Mouse (Mus musculus): Measurements from ENCODE around the gene Rfx8. TPM values are rescaled to one million over a fixed set of nuclear protein-coding genes. Genes with fewer than 3 reads are reported as not detected.

Gene Rfx8
- polyA plus RNA-seq, 1 experiment from 2014 or later: 0.67 TPM

GRCm38 (mm10) chr1:39710604-39711003 lies 10.2 kb downstream of the Rfx8 start:
- Histone ChIP-seq H3K9ac (no peak overlapping the region), H3K36me3 (no peaks in the 10 kb centered on the region), H3K4me2 (no peak overlapping the region), H3K4me3 (no peak overlapping the region), H3K4me1 (peaks cover 22% of the 10 kb centered on the region), H3K9me3 (no peaks in the 10 kb centered on the region), H3K27me3 (replicated peaks) (no peaks in the 10 kb centered on the region), H3K27ac (replicated peaks) (no peak overlapping the region)
- ATAC-seq (ENCODE audit: extremely low read depth, insufficient number of reproducible peaks, low FRiP score, low TSS enrichment): no peak
- WGBS: 69% methylated on average over 4 of the region's 4 CpGs

- Histone ChIP-seq H3K36me3 (no peaks in the 10 kb centered on the region), H3K9ac (no peak overlapping the region), H3K27me3 (replicated peaks) (no peaks in the 10 kb centered on the region), H3K9me3 (no peaks in the 10 kb centered on the region), H3K4me3 (no peak overlapping the region), H3K4me2 (no peak overlapping the region), H3K4me1 (peaks cover 16% of the 10 kb centered on the region), H3K27ac (replicated peaks) (no peak overlapping the region)
- 88% methylated on average over 5 of the region's 5 CpGs for WGBS
- no peak for ATAC-seq (ENCODE audit: extremely low read depth, insufficient number of reproducible peaks, low FRiP score, low TSS enrichment)
These were observed 10.8 kb downstream of the Rfx8 start for GRCm38 (mm10) chr1:39710016-39710415.

DNA sequence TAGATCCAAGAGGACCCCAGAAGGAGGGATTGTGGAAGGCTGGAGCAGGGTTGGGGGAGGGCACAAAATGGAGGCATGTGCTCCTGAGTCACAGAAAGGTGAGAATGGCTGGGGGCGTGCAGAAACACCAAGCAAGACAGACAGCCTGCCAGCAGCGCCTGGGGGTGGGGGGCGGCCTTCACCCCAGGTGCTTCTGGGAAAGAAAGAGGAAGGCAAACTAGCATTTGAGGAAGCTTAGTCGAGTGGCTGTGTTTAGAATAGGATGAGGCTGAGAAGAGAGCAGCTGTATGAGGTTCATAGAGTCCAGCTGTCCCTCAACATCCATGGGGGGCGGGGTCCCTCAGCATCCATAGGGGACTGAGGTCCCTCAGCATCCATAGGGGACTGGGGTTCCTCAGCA lies 12.0 kb downstream of the Rfx8 start:
- H3K4me1 ChIP-seq: peaks cover 5% of the 10 kb centered on the region; the same call in 1 of the 2 replicates
- H3K36me3 ChIP-seq: no peaks in the 10 kb centered on the region
- ATAC-seq (ENCODE audit: extremely low read depth, insufficient number of reproducible peaks, low FRiP score, low TSS enrichment): no peak
- H3K9me3 ChIP-seq: no peaks in the 10 kb centered on the region
- 82% methylated on average over 5 of the region's 5 CpGs for WGBS
- H3K4me3 ChIP-seq: no peak overlapping the region
- no peak overlapping the region for H3K9ac ChIP-seq
- no peak overlapping the region for H3K4me2 ChIP-seq
- H3K27ac ChIP-seq (replicated peaks): no peak overlapping the region
- H3K27me3 ChIP-seq (replicated peaks): no peaks in the 10 kb centered on the region

- H3K9ac ChIP-seq: peak overlapping the region; percentile 63
- ATAC-seq (ENCODE audit: extremely low read depth, insufficient number of reproducible peaks, low FRiP score, low TSS enrichment): no peak
- peak overlapping the region; percentile 42 for H3K4me2 ChIP-seq
- H3K27me3 ChIP-seq (replicated peaks): no peaks in the 10 kb centered on the region
- H3K27ac ChIP-seq (replicated peaks): no peak overlapping the region
- peaks cover 36% of the 10 kb centered on the region for H3K4me1 ChIP-seq
- WGBS: 18% methylated on average over 18 of the region's 18 CpGs
- H3K4me3 ChIP-seq: no peak overlapping the region
- no peaks in the 10 kb centered on the region for H3K36me3 ChIP-seq
- H3K9me3 ChIP-seq: no peaks in the 10 kb centered on the region
These were observed 18.4 kb downstream of the Rfx8 start for GRCm38 (mm10) chr1:39702216-39703046.

DNA sequence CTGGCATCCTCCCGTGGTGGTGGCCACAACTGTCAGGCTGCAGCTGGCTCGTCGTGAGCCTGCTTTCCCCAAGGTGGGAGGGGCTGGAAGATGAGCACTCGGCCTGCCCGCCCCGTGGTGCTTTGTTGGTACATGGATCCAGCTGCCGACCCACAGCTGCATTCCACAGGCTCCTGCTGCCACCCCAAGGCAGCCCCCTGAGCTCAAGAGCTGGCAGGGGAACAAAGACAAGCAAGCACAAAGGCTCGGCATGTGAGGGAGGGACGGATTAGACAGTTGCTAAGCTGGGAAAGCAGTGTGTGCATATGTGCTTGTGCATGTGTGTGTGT lies 19.6 kb downstream of the Rfx8 start:
- Histone ChIP-seq H3K36me3 (no peaks in the 10 kb centered on the region), H3K9ac (peak overlapping the region; percentile 48; the same call in 1 of the 2 replicates), H3K27ac (replicated peaks) (peak overlapping the region; percentile 13; the same call in 1 of the 2 replicates), H3K4me2 (peak overlapping the region; percentile 25), H3K27me3 (replicated peaks) (no peaks in the 10 kb centered on the region), H3K4me3 (no peak overlapping the region), H3K4me1 (peaks cover 40% of the 10 kb centered on the region), H3K9me3 (no peaks in the 10 kb centered on the region)
- 10% methylated on average over 9 of the region's 9 CpGs for WGBS
- ATAC-seq (ENCODE audit: extremely low read depth, insufficient number of reproducible peaks, low FRiP score, low TSS enrichment): no peak

DNA sequence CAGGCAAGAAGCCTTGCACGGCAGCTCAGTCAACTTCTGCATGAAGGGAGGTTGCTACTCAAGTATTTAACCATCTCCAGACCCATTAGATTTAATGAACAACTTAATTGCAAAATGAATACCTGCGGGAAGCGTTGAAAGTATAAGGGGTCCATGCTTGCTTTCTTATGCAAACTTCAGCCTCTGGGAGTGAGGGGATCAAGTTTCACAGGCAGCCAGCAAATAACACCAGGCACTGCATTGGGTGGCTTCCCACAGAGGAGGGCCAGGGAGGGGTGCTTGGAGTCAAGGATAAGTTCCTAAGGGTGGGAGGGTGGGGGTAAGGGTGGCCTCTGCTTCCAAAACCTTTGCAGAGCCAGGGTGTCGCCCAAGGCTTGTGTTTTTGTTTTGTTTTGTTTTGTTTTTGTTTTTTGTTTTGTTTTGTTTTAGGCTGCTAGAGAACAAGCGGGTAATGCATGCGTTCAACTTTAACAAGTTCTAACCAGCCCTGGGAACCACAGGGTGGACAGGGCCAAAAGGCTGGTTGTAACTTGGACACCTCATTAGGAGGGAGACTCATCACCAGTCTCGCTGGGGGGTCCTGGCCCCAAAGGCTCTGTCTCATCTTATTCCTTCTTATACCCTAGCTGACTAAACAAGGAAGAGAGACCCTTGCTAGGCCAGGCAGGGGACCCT lies 20.1 kb downstream of the Rfx8 start:
- Histone ChIP-seq H3K4me2 (peak overlapping the region; percentile 25), H3K4me3 (no peak overlapping the region), H3K36me3 (no peaks in the 10 kb centered on the region), H3K9me3 (no peaks in the 10 kb centered on the region), H3K9ac (peak overlapping the region; percentile 48; the same call in 1 of the 2 replicates), H3K27me3 (replicated peaks) (no peaks in the 10 kb centered on the region), H3K4me1 (peaks cover 43% of the 10 kb centered on the region), H3K27ac (replicated peaks) (peak overlapping the region; percentile 13; the same call in 1 of the 2 replicates)
- WGBS: 29% methylated on average over 7 of the region's 7 CpGs
- ATAC-seq (ENCODE audit: extremely low read depth, insufficient number of reproducible peaks, low FRiP score, low TSS enrichment): no peak

DNA sequence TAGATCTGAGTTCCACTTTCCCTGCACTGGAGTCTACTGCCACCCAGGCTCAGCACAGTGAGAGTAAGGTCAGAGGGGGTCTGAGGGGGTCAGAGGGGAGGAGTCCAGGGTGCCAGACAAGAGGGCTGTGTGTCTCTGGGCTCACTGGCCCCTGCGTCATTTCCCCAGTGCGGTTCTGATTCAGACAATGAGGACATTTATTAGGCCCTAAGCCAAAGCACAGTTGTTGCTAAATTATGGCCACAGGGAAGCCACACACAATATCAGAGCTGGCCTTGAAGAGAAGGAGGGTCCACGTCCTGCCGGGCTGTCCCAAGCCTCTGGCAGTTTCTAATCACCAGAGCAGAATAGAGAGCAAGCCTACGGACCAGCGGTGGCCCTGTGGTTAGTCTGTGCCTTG lies 22.3 kb downstream of the Rfx8 start:
- H3K9me3 ChIP-seq: no peaks in the 10 kb centered on the region
- no peak overlapping the region for H3K4me3 ChIP-seq
- 49% methylated on average over 6 of the region's 6 CpGs for WGBS
- no peaks in the 10 kb centered on the region for H3K27me3 ChIP-seq (replicated peaks)
- no peak overlapping the region for H3K4me2 ChIP-seq
- H3K9ac ChIP-seq: no peak overlapping the region
- H3K4me1 ChIP-seq: peaks cover 56% of the 10 kb centered on the region
- no peak overlapping the region; the same call in 1 of the 2 replicates for H3K27ac ChIP-seq (replicated peaks)
- H3K36me3 ChIP-seq: no peaks in the 10 kb centered on the region
- ATAC-seq (ENCODE audit: extremely low read depth, insufficient number of reproducible peaks, low FRiP score, low TSS enrichment): no peak

DNA sequence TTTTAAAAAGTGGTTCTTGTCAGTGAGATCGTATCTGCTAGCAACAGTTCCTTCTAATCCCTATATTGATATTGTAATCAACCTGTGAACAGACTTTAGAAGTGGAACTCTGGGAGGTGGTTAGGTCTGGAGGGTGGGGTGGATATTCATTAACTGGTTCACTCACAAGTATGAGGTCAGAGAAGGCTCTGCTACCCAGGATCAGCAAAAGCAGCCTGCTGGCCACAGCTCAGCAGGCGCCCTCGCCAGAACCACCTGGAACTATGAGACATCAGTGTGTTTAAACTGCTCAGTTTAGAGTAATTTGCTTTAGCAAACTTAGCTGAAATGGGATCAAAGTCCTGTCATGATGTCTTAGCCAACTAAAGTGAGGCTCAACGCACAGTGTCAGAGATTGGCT lies 25.6 kb downstream of the Rfx8 start:
- H3K4me3 ChIP-seq: no peak overlapping the region
- no peak overlapping the region for H3K27ac ChIP-seq (replicated peaks)

DNA sequence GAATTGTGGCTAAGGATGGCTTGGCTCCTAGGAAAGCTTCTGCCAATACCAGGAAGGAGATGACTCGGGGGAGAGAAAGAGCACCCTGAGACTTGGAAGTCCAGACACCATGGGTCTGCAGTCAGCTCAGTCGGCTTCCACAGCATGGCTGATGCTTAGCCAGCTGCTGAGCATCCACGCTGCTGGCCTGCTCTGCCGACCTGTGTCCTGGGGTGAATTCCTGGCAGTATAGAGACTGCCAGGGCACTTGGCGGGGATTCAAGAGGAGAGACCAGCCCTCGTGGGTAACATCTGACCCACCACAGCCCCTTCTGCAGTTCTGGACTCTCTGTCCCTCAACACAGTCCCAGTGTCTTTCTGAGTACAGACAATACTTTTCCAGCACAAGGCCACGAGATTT lies 26.0 kb downstream of the Rfx8 start:
- WGBS: 49% methylated on average over 7 of the region's 7 CpGs
- Histone ChIP-seq H3K27me3 (replicated peaks) (0 out of 2 replicates have a peak, but pooled peaks cover 4% of the 10 kb centered on the region), H3K27ac (replicated peaks) (no peak overlapping the region), H3K9me3 (no peaks in the 10 kb centered on the region), H3K36me3 (no peaks in the 10 kb centered on the region), H3K4me2 (no peak overlapping the region), H3K4me1 (peaks cover 29% of the 10 kb centered on the region), H3K4me3 (no peak overlapping the region), H3K9ac (peak overlapping the region; percentile 9; the same call in 1 of the 2 replicates)
- ATAC-seq (ENCODE audit: extremely low read depth, insufficient number of reproducible peaks, low FRiP score, low TSS enrichment): no peak

More for the DNA sequence above, 25.6 kb downstream of the Rfx8 start:
- Histone ChIP-seq H3K9ac (0 out of 2 replicates have a peak overlapping the region, but pooled peaks have one; percentile 5), H3K4me2 (no peak overlapping the region), H3K36me3 (no peaks in the 10 kb centered on the region), H3K4me1 (peaks cover 29% of the 10 kb centered on the region), H3K27me3 (replicated peaks) (0 out of 2 replicates have a peak, but pooled peaks cover 4% of the 10 kb centered on the region), H3K9me3 (no peaks in the 10 kb centered on the region)
- ATAC-seq (ENCODE audit: extremely low read depth, insufficient number of reproducible peaks, low FRiP score, low TSS enrichment): no peak
- WGBS: 49% methylated on average over 4 of the region's 4 CpGs

- Histone ChIP-seq H3K4me1 (peaks cover 42% of the 10 kb centered on the region), H3K9me3 (no peaks in the 10 kb centered on the region), H3K4me2 (no peak overlapping the region), H3K36me3 (no peaks in the 10 kb centered on the region), H3K4me3 (no peak overlapping the region), H3K9ac (no peak overlapping the region), H3K27me3 (replicated peaks) (0 out of 2 replicates have a peak, but pooled peaks cover 4% of the 10 kb centered on the region), H3K27ac (replicated peaks) (no peak overlapping the region)
- ATAC-seq (ENCODE audit: extremely low read depth, insufficient number of reproducible peaks, low FRiP score, low TSS enrichment): no peak
- 75% methylated on average over 3 of the region's 3 CpGs for WGBS
These were observed 28.8 kb downstream of the Rfx8 start for GRCm38 (mm10) chr1:39691974-39692373.

- WGBS: 42% methylated on average over 4 of the region's 4 CpGs
- H3K9me3 ChIP-seq: no peaks in the 10 kb centered on the region
- H3K27me3 ChIP-seq (replicated peaks): 0 out of 2 replicates have a peak, but pooled peaks cover 4% of the 10 kb centered on the region
These were observed 29.7 kb downstream of the Rfx8 start for GRCm38 (mm10) chr1:39691061-39691460.

More at GRCm38 (mm10) chr1:39691061-39691460, 29.7 kb downstream of the Rfx8 start:
- Histone ChIP-seq H3K27ac (replicated peaks) (no peak overlapping the region), H3K36me3 (no peaks in the 10 kb centered on the region), H3K4me3 (no peak overlapping the region), H3K9ac (no peak overlapping the region), H3K4me1 (peaks cover 40% of the 10 kb centered on the region), H3K4me2 (no peak overlapping the region)
- no peak for ATAC-seq (ENCODE audit: extremely low read depth, insufficient number of reproducible peaks, low FRiP score, low TSS enrichment)
